Mouse (Mus musculus) CH12.LX (cell line): ENCODE measurements around the gene Vipr2.

Source experiments
- CTCF ChIP-seq, 2 experiments: IDR thresholded peaks in 1 of 2; conservative IDR thresholded peaks in 1 of 2; 2 replicates each; pipeline ENCODE4 v1.5.1; 2011 to 2012; ENCODE audit warnings: low read depth in 2 of 2, low read length in 2 of 2, improper control_type of control experiment in 1 of 2, inconsistent platforms in 1 of 2, mild to moderate bottlenecking in 1 of 2, moderate library complexity in 1 of 2
- ZKSCAN1 ChIP-seq: IDR thresholded peaks from 2 replicates; pipeline ENCODE4 v1.6.1; 2012; ENCODE audit warnings: low read depth, inconsistent platforms, low read length, improper control_type of control experiment, borderline replicate concordance

DNA sequence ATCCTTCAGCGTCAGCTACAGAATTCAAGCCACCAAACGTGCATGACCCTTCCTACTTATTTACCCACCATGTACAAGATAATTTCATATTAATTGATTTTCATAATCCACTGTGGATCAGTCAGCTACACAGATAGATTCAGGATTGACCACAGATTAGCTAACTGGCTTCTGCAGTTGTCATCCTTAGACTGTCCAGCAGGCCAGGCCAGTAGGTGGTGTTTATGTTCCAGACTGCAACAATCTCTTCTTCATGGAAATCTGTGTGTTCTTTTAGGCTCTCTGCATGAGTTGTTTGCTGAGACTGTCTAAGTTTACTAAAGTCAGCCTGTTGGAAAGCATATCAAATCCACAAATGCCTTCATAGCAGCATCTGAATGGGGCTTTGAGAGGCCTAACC is 82.2 kb downstream of the Vipr2 start:
- TF ChIP-seq ZKSCAN1 = no peak
- no peak for TF ChIP-seq CTCF (conservative IDR thresholded peaks at IDR 0.05 in 1 of 2, IDR thresholded peaks at IDR 0.05 in 1 of 2; ENCODE audit: low read depth in 2 of 2, low read length in 2 of 2)
